Mouse (Mus musculus): ENCODE data around the gene Zfp36. TPM values are rescaled to one million over a fixed set of nuclear protein-coding genes. Genes with fewer than 3 reads are reported as not detected.

The Zfp36 gene
- polyA plus RNA-seq, 1 experiment from 2014 or later = 4.2 TPM

DNA sequence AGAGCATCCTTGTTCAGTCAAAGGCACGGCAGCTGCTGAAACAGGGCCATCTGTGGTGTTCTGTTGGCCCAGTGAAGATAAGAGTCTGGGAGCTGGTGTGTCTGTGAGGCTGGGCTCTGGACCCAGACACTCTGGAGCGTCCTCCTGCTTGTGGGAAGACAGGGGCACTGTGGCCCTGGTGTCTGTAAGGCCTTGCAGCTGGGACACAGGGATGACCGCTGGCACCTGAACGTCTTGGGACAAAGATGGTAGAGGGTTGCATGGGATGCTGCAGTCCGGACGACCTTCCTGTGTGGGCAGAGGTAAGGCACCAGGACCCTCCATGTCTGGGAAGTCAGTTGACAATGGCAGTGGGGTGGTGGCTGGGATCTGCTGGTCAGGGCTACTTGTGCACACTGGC lies 19.8 kb downstream of the Zfp36 start:
- H3K27me3 ChIP-seq = no peaks in the 10 kb centered on the region
- WGBS = 98% methylated on average over 6 of the region's 6 CpGs
- H3K4me1 ChIP-seq (replicated peaks) = peaks cover 28% of the 10 kb centered on the region
- no peaks in the 10 kb centered on the region for H3K9me3 ChIP-seq
- ATAC-seq = no peak
- H3K4me2 ChIP-seq (replicated peaks) = no peak overlapping the region
- peaks cover 63% of the 10 kb centered on the region for H3K36me3 ChIP-seq
- no peak overlapping the region for H3K27ac ChIP-seq
- no peak overlapping the region for H3K4me3 ChIP-seq (replicated peaks)
- no peak overlapping the region for H3K9ac ChIP-seq (replicated peaks)

DNA sequence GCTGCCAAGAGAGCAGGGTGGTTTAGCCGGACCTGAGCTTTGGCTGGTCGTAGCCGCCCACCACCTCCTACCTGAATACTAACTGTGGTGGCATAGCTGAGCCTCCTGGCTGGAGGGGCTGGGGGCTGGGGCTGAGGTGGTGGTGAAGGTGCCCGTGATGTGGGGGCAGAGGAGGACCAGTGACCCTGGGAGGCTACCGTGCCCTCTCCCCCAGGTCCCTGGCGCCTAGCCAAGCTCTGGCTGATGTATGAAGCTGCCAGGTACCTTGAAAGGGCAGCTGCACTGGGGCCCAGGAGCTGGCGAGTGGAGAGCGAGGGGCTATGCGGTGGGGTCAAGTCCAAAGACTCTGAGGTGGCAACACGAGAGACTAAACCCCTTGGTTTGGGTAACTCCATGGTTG lies 20.2 kb downstream of the Zfp36 start:
- no peak overlapping the region for H3K4me2 ChIP-seq (replicated peaks)
- ATAC-seq = no peak
- peaks cover 63% of the 10 kb centered on the region for H3K36me3 ChIP-seq
- peaks cover 28% of the 10 kb centered on the region for H3K4me1 ChIP-seq (replicated peaks)
- no peak overlapping the region for H3K4me3 ChIP-seq (replicated peaks)
- WGBS = 94% methylated on average over 10 of the region's 10 CpGs
- no peaks in the 10 kb centered on the region for H3K9me3 ChIP-seq
- H3K9ac ChIP-seq (replicated peaks) = no peak overlapping the region
- H3K27ac ChIP-seq = no peak overlapping the region; the same call in 1 of the 2 replicates
- no peaks in the 10 kb centered on the region for H3K27me3 ChIP-seq

DNA sequence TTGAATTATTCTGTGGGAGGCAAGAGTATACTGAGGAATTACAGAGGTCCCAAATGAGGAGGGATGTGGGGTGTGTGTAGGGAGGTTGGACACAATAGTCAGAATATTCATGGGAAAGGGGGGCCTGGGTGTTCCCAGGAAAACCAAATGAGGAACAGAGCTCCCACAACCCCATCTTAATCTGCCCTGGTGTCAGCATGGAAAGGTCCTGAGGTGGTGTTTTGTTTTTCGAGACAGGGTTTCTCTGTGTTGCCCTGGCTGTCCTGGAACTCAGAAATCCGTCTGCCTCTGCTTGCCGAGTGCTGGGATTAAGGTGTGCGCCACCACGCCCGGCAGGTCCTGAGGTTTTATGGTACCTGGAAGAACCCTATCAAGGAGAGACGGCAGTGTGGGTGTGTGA lies 21.6 kb downstream of the Zfp36 start:
- Histone ChIP-seq H3K9ac (replicated peaks) (peak overlapping the region; percentile 28; the same call in 1 of the 2 replicates), H3K27me3 (no peaks in the 10 kb centered on the region), H3K27ac (peak overlapping the region; percentile 59), H3K9me3 (no peaks in the 10 kb centered on the region), H3K4me1 (replicated peaks) (peaks cover 28% of the 10 kb centered on the region), H3K4me3 (replicated peaks) (no peak overlapping the region), H3K36me3 (peaks cover 64% of the 10 kb centered on the region), H3K4me2 (replicated peaks) (no peak overlapping the region)
- ATAC-seq = no peak; the same call in 1 of the 2 replicates
- WGBS = 44% methylated on average over 7 of the region's 7 CpGs

DNA sequence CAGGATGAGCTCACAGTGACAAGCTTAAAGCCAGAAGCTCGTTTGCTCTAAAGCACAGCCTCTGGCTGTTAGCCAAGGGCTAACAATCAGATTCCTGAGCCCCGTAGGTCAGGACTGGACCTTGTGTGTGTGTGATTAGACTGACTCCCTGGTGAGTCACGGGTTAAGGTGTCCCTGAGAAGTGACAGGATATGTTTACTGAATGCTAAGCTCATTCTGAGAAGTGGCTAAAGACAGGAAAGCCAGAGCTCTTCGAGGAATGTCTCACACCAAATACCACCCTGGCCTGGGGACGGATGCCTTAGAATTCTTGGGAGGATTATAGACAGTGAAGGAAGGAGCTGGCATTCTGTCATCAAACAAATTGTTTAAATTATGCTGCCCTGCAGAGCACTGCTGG lies 22.1 kb downstream of the Zfp36 start:
- no peaks in the 10 kb centered on the region for H3K27me3 ChIP-seq
- H3K4me1 ChIP-seq (replicated peaks) = peaks cover 28% of the 10 kb centered on the region
- H3K27ac ChIP-seq = peak overlapping the region; percentile 59
- H3K36me3 ChIP-seq = peaks cover 66% of the 10 kb centered on the region
- ATAC-seq = peak; percentile 62
- no peaks in the 10 kb centered on the region for H3K9me3 ChIP-seq
- H3K4me2 ChIP-seq (replicated peaks) = peak overlapping the region; percentile 7; the same call in 1 of the 2 replicates
- peak overlapping the region; percentile 28; the same call in 1 of the 2 replicates for H3K9ac ChIP-seq (replicated peaks)
- WGBS = 3% methylated on average over 5 of the region's 5 CpGs
- H3K4me3 ChIP-seq (replicated peaks) = no peak overlapping the region

DNA sequence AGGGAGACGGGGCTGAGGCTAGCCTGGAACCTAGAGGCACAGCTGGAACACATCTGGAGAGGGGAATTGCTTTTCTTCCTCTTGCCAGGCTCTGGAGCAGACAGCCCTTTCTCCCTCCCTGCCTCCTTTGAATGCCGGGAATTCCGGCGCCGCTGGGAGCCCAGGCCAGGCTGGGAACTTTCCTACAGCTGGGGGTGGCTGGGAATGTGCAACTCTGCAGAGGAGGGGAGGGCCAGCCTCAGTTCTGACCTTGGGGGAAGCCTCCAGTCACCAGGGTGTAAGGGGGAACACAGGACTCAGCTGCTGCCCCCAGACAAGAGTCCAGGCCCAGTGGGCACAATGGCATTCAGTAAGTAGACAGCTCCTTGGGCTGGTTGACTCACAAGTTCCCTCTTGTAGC lies 23.1 kb downstream of the Zfp36 start:
- Histone ChIP-seq H3K27me3 (no peaks in the 10 kb centered on the region), H3K4me2 (replicated peaks) (no peak overlapping the region), H3K36me3 (peaks cover 61% of the 10 kb centered on the region), H3K27ac (peak overlapping the region; percentile 59), H3K4me1 (replicated peaks) (peaks cover 31% of the 10 kb centered on the region), H3K4me3 (replicated peaks) (no peak overlapping the region), H3K9me3 (no peaks in the 10 kb centered on the region), H3K9ac (replicated peaks) (peak overlapping the region; percentile 40; the same call in 1 of the 2 replicates)
- 3% methylated on average over 5 of the region's 5 CpGs for WGBS
- no peak for ATAC-seq

DNA sequence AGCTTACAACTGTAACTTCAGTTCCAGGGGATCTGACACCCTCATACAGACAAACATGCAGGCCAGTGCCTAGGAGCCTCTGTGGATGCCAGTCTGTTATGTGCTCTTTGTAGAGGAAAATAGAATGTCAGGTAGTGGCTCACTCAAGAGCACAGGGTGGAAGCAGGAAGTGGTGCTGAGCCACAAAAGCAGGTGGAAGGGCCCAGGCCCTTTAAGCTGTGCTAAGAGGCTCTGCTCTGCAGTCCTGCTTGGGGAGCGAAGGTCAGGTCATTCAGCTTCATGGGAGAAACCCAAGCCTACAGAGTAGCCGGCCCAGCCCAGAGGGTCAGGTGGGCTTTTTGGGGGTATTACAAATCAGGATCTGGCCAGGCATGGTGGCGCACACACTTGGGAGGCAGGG lies 24.8 kb downstream of the Zfp36 start:
- Histone ChIP-seq H3K9ac (replicated peaks) (no peak overlapping the region), H3K4me3 (replicated peaks) (no peak overlapping the region), H3K36me3 (peaks cover 44% of the 10 kb centered on the region), H3K27me3 (no peaks in the 10 kb centered on the region), H3K4me2 (replicated peaks) (no peak overlapping the region), H3K27ac (no peak overlapping the region), H3K9me3 (no peaks in the 10 kb centered on the region), H3K4me1 (replicated peaks) (peaks cover 40% of the 10 kb centered on the region)
- ATAC-seq = no peak
- 87% methylated on average over 3 of the region's 3 CpGs for WGBS

DNA sequence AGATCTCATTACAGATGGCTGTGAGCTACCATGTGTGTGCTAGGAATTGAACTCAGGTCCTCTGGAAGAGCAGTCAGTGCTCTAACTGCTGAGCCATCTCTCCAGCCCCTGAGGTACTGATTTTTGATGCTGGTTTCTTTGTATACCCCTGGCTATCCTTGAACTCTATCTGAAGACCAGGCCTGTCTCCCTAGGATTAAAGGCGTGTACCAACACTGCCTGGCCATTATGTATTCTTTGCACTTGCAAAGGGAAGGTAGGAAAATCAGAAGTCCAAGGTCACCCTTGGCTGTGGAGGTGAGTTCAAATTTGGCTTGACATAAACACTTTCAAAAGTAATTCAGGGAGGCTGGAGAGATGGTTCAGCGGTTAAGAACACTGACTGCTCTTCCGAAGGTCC lies 25.5 kb downstream of the Zfp36 start:
- H3K36me3 ChIP-seq = peaks cover 37% of the 10 kb centered on the region
- no peaks in the 10 kb centered on the region for H3K9me3 ChIP-seq
- no peak overlapping the region for H3K27ac ChIP-seq
- H3K4me3 ChIP-seq (replicated peaks) = no peak overlapping the region
- WGBS = 88% methylated on average over 3 of the region's 3 CpGs
- peaks cover 46% of the 10 kb centered on the region for H3K4me1 ChIP-seq (replicated peaks)
- H3K9ac ChIP-seq (replicated peaks) = no peak overlapping the region
- ATAC-seq = no peak
- no peak overlapping the region for H3K4me2 ChIP-seq (replicated peaks)
- no peaks in the 10 kb centered on the region for H3K27me3 ChIP-seq

DNA sequence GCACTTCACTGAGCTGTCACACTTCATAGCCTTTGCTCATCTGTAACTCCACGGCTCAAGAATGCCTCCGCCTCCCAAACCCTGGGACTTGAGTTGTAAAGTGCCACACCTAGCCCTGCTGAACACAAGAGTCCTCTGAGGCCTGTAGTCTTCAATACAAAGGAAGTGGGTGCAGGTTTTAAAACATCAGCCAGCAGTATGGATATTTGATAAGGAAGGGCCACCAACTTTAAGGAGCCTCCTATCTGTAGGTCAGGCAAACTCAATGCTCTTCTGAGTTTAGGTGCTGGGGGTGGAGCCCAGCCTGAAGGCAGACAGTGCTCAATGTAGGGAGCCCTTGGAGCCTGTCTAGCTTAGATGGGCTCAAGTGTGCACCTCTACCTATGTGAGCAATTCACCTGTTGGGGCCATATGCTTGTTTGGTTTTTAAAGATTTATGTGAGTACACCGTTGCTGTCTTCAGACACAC lies 25.9 kb downstream of the Zfp36 start:
- H3K27me3 ChIP-seq = no peaks in the 10 kb centered on the region
- ATAC-seq = no peak
- H3K36me3 ChIP-seq = peaks cover 33% of the 10 kb centered on the region
- H3K27ac ChIP-seq = no peak overlapping the region
- H3K9ac ChIP-seq (replicated peaks) = no peak overlapping the region
- no peak overlapping the region for H3K4me2 ChIP-seq (replicated peaks)
- peaks cover 47% of the 10 kb centered on the region for H3K4me1 ChIP-seq (replicated peaks)
- H3K4me3 ChIP-seq (replicated peaks) = no peak overlapping the region
- no peaks in the 10 kb centered on the region for H3K9me3 ChIP-seq
- 90% methylated on average over 3 of the region's 3 CpGs for whole genome bisulfite sequencing

DNA sequence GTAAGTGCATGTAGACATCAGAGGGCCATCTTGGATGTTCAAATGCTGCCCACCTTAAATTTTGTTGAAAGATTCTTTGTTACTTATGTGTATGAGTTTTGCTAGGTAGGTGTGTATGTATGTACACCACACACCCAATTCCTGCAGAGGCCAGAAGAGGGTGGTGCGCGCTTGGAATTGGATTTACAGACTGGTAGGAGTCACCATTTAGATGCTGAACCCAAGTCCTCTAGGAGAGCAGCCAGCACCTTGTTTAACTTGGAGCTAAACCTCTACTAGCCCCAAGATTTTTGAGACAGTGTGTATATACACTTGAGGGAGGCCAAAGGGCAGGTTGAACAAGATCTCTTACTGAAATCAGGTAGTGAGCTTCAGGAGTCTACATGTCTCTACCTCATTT lies 26.8 kb downstream of the Zfp36 start:
- ATAC-seq = no peak

DNA sequence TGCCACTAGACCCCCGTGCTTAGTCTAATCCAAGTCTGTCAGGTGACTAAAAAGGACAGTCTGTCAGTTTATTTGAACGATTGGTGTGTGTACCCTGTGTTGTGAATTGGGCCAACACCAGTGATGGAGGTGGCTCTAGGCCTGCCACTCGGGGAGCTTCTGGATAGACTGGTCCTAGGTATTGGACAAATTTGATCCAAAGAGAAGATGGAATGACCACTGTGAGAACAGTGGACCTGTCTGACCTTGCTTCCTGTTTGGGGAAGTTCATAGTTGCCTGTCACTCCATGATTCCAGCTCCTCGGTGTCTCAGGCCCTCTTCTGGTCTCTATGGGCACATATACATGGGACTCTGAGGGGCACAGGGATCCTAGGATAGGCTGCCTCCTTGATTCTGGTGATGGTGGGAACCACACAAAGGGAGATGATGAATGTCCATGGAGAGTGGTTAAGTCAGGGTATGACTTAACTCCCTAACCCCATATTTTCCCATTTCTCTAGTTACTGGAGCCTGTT lies 28.3 kb downstream of the Zfp36 start:
- Histone ChIP-seq H3K4me3 (replicated peaks) (peak overlapping the region; percentile 91), H3K4me2 (replicated peaks) (peak overlapping the region; percentile 98), H3K27ac (no peak overlapping the region), H3K4me1 (replicated peaks) (peaks cover 23% of the 10 kb centered on the region), H3K27me3 (no peaks in the 10 kb centered on the region), H3K9ac (replicated peaks) (peak overlapping the region; percentile 96), H3K36me3 (peaks cover 30% of the 10 kb centered on the region), H3K9me3 (no peaks in the 10 kb centered on the region)
- 49% methylated on average over 4 of the region's 4 CpGs for WGBS
- no peak for ATAC-seq

More for the DNA sequence above, 26.8 kb downstream of the Zfp36 start:
- no peak overlapping the region for H3K4me2 ChIP-seq (replicated peaks)
- peaks cover 39% of the 10 kb centered on the region for H3K4me1 ChIP-seq (replicated peaks)
- H3K27ac ChIP-seq = no peak overlapping the region
- 94% methylated on average over 2 of the region's 2 CpGs for WGBS
- no peak overlapping the region for H3K4me3 ChIP-seq (replicated peaks)
- H3K27me3 ChIP-seq = no peaks in the 10 kb centered on the region
- peaks cover 30% of the 10 kb centered on the region for H3K36me3 ChIP-seq
- H3K9me3 ChIP-seq = no peaks in the 10 kb centered on the region
- no peak overlapping the region for H3K9ac ChIP-seq (replicated peaks)

DNA sequence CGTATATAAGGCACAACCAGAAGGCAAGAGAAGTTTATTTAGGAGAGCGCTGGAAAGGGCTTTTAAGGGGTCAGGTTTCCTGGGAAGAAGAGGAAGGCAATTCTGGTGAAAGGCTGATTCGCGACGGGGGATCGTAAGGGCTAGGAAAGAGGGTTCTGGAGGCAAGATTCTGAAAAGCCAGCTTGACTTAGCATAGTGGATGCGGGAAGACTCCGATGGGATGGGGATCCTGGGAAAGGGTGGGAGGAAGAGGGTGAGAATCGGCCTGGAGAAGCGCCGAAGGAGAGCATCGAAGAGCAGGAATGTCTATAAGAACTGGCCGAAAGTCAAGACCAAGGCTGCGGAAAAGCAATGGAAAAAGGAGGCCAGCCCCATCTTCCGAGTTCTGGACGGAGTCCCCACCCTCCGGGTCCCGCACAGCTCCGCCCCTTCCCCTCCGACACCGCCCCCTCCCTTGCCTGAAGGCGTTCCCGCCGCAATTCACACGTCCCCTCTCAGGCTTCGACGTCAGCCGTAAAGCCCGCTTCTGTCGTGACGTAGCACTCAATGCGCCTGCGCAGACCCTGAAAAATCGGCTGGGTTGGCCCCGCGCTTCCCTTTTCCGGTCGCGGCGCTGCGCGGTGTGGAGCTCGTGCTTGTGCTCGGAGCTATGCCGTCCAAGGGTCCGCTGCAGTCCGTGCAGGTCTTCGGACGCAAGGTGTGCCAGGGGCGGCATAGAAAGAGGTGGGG lies 29.7 kb downstream of the Zfp36 start, which contains the start of gene Rps16:
Gene Rps16 (plus strand): TSS at position 498 of the 729 bp plus-strand sequence.
- peak; percentile 95 for ATAC-seq
- peak within 1 kb of the TSS; percentile 98 for H3K4me2 ChIP-seq (replicated peaks)
- H3K9ac ChIP-seq (replicated peaks) = peak within 1 kb of the TSS; percentile 96
- peak within 1 kb of the TSS; percentile 84 for H3K27ac ChIP-seq
- peaks cover 21% of the 10 kb centered on the region for H3K4me1 ChIP-seq (replicated peaks)
- 1% methylated on average over 50 of the region's 50 CpGs for WGBS
- H3K9me3 ChIP-seq = no peaks in the 10 kb centered on the region
- H3K36me3 ChIP-seq = peaks cover 28% of the 10 kb centered on the region
- H3K27me3 ChIP-seq = no peaks in the 10 kb centered on the region
- peak within 1 kb of the TSS; percentile 91 for H3K4me3 ChIP-seq (replicated peaks)

DNA sequence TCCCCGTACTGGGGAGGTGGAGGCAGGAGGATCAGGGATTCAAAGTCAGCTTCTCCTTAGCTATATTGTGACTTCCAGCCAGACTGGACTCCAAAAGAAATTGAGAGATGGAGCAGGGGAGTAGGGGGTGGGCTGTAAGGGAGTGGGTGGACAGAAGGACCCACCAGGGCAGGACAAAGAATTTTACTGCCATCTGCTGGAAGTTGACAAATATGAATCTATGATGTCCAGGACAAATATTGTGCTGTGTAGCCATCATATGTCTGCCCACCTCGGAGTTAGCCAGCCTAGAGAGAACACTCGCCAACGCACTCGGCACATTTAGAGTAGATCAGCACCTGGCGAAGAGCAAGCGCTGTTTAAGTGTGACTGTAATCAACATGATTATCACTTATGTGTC lies 31.5 kb downstream of the Zfp36 start:
- WGBS = 87% methylated on average over 7 of the region's 7 CpGs
- Histone ChIP-seq H3K4me3 (replicated peaks) (no peak overlapping the region), H3K9ac (replicated peaks) (no peak overlapping the region), H3K9me3 (no peaks in the 10 kb centered on the region), H3K27ac (no peak overlapping the region), H3K4me1 (replicated peaks) (peaks cover 21% of the 10 kb centered on the region), H3K27me3 (no peaks in the 10 kb centered on the region), H3K36me3 (peaks cover 11% of the 10 kb centered on the region), H3K4me2 (replicated peaks) (no peak overlapping the region)
- no peak for ATAC-seq
